Mouse (Mus musculus) cerebellum, adult 9-11 months (tissue): ENCODE results near the gene Herpud2.
"Not testable (repeated sequence)": the region's sequence is repeated elsewhere in the genome, so short reads cannot be mapped to it uniquely, and the experiment has no call there.

Experiments used
- DNase-seq: peaks from one replicate; pipeline ENCODE4 v3.0.0; 2022

Herpud2 gene

GRCm38 (mm10) chr9:25143950-25144349 lies 7.7 kb downstream of the Herpud2 start:
- no peak for DNase-seq

DNA sequence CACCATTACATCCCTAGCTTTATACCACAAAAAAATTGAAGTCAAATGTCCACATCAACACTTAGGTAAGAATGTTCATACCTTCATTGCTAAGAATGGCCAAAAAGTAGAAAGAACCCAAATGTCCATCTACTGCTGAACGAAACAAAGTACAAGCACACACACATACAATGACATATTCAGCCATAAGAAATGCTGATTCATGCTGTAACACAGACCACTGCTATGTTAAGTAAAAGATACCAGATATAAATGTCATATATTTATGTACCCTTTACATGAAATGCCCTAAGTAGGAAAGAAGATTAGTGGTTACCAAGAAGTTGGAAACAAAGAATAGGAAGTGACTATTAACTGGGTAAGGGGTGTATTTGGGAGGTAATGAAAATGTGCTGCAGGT lies 8.6 kb downstream of the Herpud2 start:
- no peak for DNase-seq

DNA sequence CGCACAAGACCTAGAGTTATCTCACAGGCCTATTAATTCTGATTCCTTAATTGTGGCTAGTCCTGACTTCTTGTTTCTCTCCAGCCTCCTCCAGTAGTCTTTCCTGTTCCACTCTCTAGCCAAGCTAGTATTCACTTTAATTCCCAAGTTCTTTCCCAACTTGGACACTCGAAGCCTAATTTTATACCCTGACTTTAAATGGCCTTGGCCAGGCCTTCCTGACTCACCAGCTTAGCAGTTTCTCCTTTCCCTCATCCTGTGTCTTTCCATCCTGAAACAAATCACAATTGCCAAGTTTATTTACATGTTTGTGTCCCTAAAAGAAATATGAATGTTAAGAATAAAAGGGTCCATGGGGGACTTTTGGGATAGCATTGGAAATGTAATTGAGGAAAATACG lies 9.6 kb downstream of the Herpud2 start:
- no peak for DNase-seq

GRCm38 (mm10) chr9:25140330-25140729 lies 11.3 kb downstream of the Herpud2 start:
- DNase-seq = no peak

- DNase-seq = no peak
These were observed 12.7 kb downstream of the Herpud2 start for GRCm38 (mm10) chr9:25138900-25139299.

DNA sequence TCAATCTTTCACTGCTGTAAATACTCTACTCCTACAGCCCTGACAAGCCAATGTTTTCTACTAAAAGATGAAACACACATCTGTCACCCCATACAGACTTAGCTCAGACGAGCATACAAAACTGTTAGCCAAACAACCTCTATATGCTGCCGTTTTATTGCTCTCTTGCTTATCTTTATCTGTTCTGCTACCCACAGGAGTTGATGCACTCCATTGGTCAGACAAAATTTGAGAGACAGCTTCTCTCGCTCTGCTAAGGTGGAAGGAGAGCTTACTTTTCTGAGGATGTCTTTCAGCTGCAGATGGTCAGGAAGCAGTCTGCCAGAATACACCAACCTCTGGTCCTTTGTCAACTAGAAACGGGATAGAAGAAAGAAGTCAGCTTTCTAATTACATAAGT lies 18.7 kb downstream of the Herpud2 start:
- no peak for DNase-seq

- no peak for DNase-seq
These were observed 19.4 kb downstream of the Herpud2 start for GRCm38 (mm10) chr9:25132253-25132652.

GRCm38 (mm10) chr9:25124048-25124447 lies 27.6 kb downstream of the Herpud2 start:
- DNase-seq = no peak

GRCm38 (mm10) chr9:25123590-25123989 lies 28.0 kb downstream of the Herpud2 start:
- not testable (repeated sequence) for DNase-seq

GRCm38 (mm10) chr9:25104638-25105037 lies 47.0 kb downstream of the Herpud2 start:
- peak; percentile 17 for DNase-seq

DNA sequence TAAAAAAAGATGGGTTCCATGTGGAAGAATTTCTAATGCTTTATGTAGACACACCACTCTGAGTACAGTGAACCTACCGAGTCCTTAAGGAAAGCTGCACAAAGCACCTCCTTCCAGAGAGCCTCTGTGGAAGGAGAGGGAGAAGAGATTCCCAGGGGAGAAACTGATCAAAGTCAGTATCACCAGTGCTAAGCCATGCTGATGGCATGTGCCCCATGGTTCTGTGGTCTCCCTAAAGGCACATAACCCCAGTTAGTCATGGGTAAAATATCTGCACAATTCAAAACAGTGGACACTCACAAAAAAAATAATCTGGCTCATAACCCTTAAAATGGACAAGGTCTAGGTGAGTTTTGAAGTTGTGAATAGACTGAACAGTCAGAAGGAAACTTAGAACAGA lies 48.7 kb downstream of the Herpud2 start:
- DNase-seq = no peak

GRCm38 (mm10) chr9:25090853-25091252 lies 60.8 kb downstream of the Herpud2 start:
- no peak for DNase-seq

DNA sequence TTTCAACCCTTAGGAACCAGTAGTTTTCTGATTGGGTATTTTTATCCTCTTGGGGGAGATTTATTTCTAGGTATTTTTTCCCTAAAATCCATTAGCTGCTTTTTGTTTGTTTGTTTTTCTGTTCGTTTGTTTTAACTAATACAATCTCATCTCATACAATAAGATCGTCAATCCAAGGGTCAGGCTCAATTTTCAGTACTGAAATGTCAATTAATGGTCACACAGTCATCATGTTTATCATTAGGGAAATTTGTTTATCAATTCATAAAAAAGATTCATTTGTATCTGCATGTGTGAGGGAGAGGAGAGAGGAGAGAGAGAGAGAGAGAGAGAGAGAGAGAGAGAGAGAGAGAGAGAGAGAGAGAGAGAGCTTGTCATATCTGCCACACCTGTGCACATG lies 62.5 kb downstream of the Herpud2 start, which contains the start of gene Gm10181:
TSS of gene Gm10181 (plus strand) at position 301 of the 400 bp plus-strand sequence.
- DNase-seq = no peak

GRCm38 (mm10) chr9:25076505-25076904 lies 75.1 kb downstream of the Herpud2 start:
- DNase-seq = no peak

GRCm38 (mm10) chr9:25075977-25076376 lies 75.6 kb downstream of the Herpud2 start:
- DNase-seq = no peak

DNA sequence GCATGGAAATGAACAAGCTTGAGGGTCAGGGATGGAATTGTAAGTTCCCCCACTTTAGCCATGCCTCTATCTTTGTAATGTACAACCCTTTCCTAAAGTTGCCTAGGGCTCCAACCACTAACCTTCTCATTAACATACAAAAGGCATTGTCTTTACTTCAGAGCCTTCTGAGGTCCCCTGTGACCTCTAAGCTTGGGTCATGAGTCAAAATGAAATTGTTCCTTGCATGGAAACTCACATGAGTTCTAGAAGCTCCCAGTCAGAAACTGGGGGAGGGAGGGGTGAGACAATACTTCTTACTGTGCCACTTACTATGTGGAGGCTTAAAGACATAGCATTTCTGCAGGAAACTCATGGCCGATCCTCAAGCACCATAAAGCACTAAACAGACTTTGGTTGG lies 79.0 kb downstream of the Herpud2 start:
- no peak for DNase-seq

GRCm38 (mm10) chr9:25058726-25059125 lies 92.9 kb downstream of the Herpud2 start:
- DNase-seq = no peak
